Mouse (Mus musculus) thymus, adult 2 months (tissue): ENCODE measurements around the gene Irs1.

Experiments used
- CTCF ChIP-seq: fragments of 200-500 bp; IDR thresholded peaks from 2 replicates; pipeline ENCODE4 v1.5.1; 2012; ENCODE audit warnings: mild to moderate bottlenecking, control low read depth, low read length, moderate library complexity, borderline replicate concordance; ENCODE audit not compliant: control insufficient read depth, poor library complexity, insufficient read depth; ENCODE audit errors: extremely low read depth
- POLR2A ChIP-seq: fragments of 200-500 bp; IDR thresholded peaks from 2 replicates; pipeline ENCODE4 v1.6.1; 2012; ENCODE audit warnings: mild to moderate bottlenecking, low read length, control low read depth, moderate library complexity; ENCODE audit not compliant: control insufficient read depth, poor library complexity, insufficient read depth; ENCODE audit errors: extremely low read depth

- TF ChIP-seq CTCF = no peak
- no peak for TF ChIP-seq POLR2A
Observed at GRCm38 (mm10) chr1:82279768-82280167, 11.4 kb downstream of the Irs1 start.
